ENCODE assay signal across 8 mouse cellular contexts in genomic region chr5:143288378-143288911, GRCm38 (mm10). TPM values are rescaled to one million over a fixed set of nuclear protein-coding genes. Genes with fewer than 3 reads are reported as not detected.
A peak's percentile ranks its signal among the peaks of the same experiment; 100 is the strongest.
DNase-seq lines count a peak whose midpoint lies in the region; ATAC-seq and TF ChIP-seq lines count a peak whose summit lies in the region.

No protein-coding gene starts in this region.

- no peak for TF ChIP-seq CTCF in E14TG2a.4 (conservative IDR thresholded peaks at IDR 0.05; ENCODE audit: low read length)

- 10% methylated on average over 9 of the region's 9 CpGs for WGBS in hindbrain, embryonic 12.5 days

- H3K9ac ChIP-seq in hindbrain, embryonic 12.5 days: no peak overlapping the region

- peak overlapping the region; percentile 71 for H3K4me3 ChIP-seq in E14TG2a.4 (replicated peaks; ENCODE audit: low read length)
- H3K4me3 ChIP-seq in hindbrain, embryonic 12.5 days: peak overlapping the region; percentile 27

- H3K4me2 ChIP-seq in hindbrain, embryonic 12.5 days (replicated peaks): peak overlapping the region; percentile 48

- ATAC-seq in hindbrain, embryonic 12.5 days (ENCODE audit: low FRiP score): no peak
- ATAC-seq in megakaryocyte, adult 5-6 weeks (ENCODE audit: poor library complexity, severe bottlenecking): peak; percentile 58
- ATAC-seq in CD4-positive, CD25-positive, alpha-beta regulatory T cell, adult 4 months: no peak

- DNase-seq in embryo, embryonic 11 days: peak; percentile 21
- DNase-seq in embryo, embryonic 10 days (ENCODE audit: low spot score): no peak
- DNase-seq in frontal cortex, adult 2 months (ENCODE audit: extremely low spot score in 1 of 2, low spot score in 1 of 2): no peak
- no peak for DNase-seq in cerebellum, adult 9-11 months

- peaks cover 39% of the 10 kb centered on the region for H3K4me1 ChIP-seq in E14TG2a.4 (replicated peaks; ENCODE audit: low read depth, low read length)
- H3K4me1 ChIP-seq in hindbrain, embryonic 12.5 days: peaks cover 18% of the 10 kb centered on the region

- H3K27ac ChIP-seq in hindbrain, embryonic 12.5 days: no peak overlapping the region

- peaks cover 84% of the 10 kb centered on the region for H3K27me3 ChIP-seq in E14TG2a.4 (ENCODE audit: insufficient read depth, low read length)
- peaks cover 94% of the 10 kb centered on the region for H3K27me3 ChIP-seq in hindbrain, embryonic 12.5 days

- H3K36me3 ChIP-seq in E14TG2a.4 (ENCODE audit: insufficient read depth, low read length): no peaks in the 10 kb centered on the region
- H3K36me3 ChIP-seq in hindbrain, embryonic 12.5 days: no peaks in the 10 kb centered on the region

- peaks cover 10% of the 10 kb centered on the region for H3K9me3 ChIP-seq in E14TG2a.4 (ENCODE audit: low read length)
- no peaks in the 10 kb centered on the region for H3K9me3 ChIP-seq in hindbrain, embryonic 12.5 days (replicated peaks)

RNA-seq across cellular contexts. Expression of gene Zfp853, which starts 5.0 kb away (rescaled TPM):
- not detected in 2 replicates for polyA plus RNA-seq in hindbrain, embryonic 12.5 days (2016; fragmentation: Nextera tagmentation; extraction: Ambion mirVana)
- 0.09 TPM in 1 of 2 replicates, not detected in the other for total RNA-seq in megakaryocyte, adult 5-6 weeks (2015)
- not detected in 2 replicates for total RNA-seq in megakaryocyte, adult 5-6 weeks (2017)
- polyA plus RNA-seq in frontal cortex, adult 2 months (2012; rRNA removed): 8.8 TPM in 2 replicates
- polyA plus RNA-seq in CD4-positive, CD25-positive, alpha-beta regulatory T cell, adult 4 months (2017; shearing (Covaris generic)): not detected

RNA-seq across cellular contexts. Expression of gene Zfp316, which starts 18.6 kb away (rescaled TPM):
- 16.9 and 18.6 TPM in 2 replicates for polyA plus RNA-seq in hindbrain, embryonic 12.5 days (2016; fragmentation: Nextera tagmentation; extraction: Ambion mirVana)
- 0.32 and 0.47 TPM in 2 replicates for total RNA-seq in megakaryocyte, adult 5-6 weeks (2015)
- 1.2 and 1.4 TPM in 2 replicates for total RNA-seq in megakaryocyte, adult 5-6 weeks (2017)
- 14.9 and 15.7 TPM in 2 replicates for polyA plus RNA-seq in frontal cortex, adult 2 months (2012; rRNA removed)
- under 1 TPM; 0.19 to 0.35 TPM for polyA plus RNA-seq in CD4-positive, CD25-positive, alpha-beta regulatory T cell, adult 4 months (2017; shearing (Covaris generic))

RNA-seq across cellular contexts. Expression of gene E130309D02Rik, which starts 26.7 kb away (rescaled TPM):
- 48.0 and 55.2 TPM in 2 replicates for polyA plus RNA-seq in hindbrain, embryonic 12.5 days (2016; fragmentation: Nextera tagmentation; extraction: Ambion mirVana)
- 22.4 TPM in 2 replicates for total RNA-seq in megakaryocyte, adult 5-6 weeks (2015)
- 10.2 and 13.7 TPM in 2 replicates for total RNA-seq in megakaryocyte, adult 5-6 weeks (2017)
- 16.9 and 17.0 TPM in 2 replicates for polyA plus RNA-seq in frontal cortex, adult 2 months (2012; rRNA removed)
- polyA plus RNA-seq in CD4-positive, CD25-positive, alpha-beta regulatory T cell, adult 4 months (2017; shearing (Covaris generic)): 1 to 10 TPM; 5.1 to 7.5 TPM

RNA-seq across cellular contexts. Expression of gene Zdhhc4, which starts 40.6 kb away (rescaled TPM):
- polyA plus RNA-seq in hindbrain, embryonic 12.5 days (2016; fragmentation: Nextera tagmentation; extraction: Ambion mirVana): 75.3 and 79.6 TPM in 2 replicates
- 48.5 and 55.0 TPM in 2 replicates for total RNA-seq in megakaryocyte, adult 5-6 weeks (2015)
- 22.3 and 24.6 TPM in 2 replicates for total RNA-seq in megakaryocyte, adult 5-6 weeks (2017)
- polyA plus RNA-seq in frontal cortex, adult 2 months (2012; rRNA removed): 68.2 and 75.4 TPM in 2 replicates
- polyA plus RNA-seq in CD4-positive, CD25-positive, alpha-beta regulatory T cell, adult 4 months (2017; shearing (Covaris generic)): 100 to 1,000 TPM in 1 of 2 experiments, 10 to 100 TPM in 1; 54.0 to 104 TPM

RNA-seq across cellular contexts. Expression of gene Zfp12, which starts 53.5 kb away (rescaled TPM):
- 25.7 and 28.3 TPM in 2 replicates for polyA plus RNA-seq in hindbrain, embryonic 12.5 days (2016; fragmentation: Nextera tagmentation; extraction: Ambion mirVana)
- 1.5 and 3.1 TPM in 2 replicates for total RNA-seq in megakaryocyte, adult 5-6 weeks (2015)
- 6.4 and 6.7 TPM in 2 replicates for total RNA-seq in megakaryocyte, adult 5-6 weeks (2017)
- polyA plus RNA-seq in frontal cortex, adult 2 months (2012; rRNA removed): 20.2 and 22.5 TPM in 2 replicates
- polyA plus RNA-seq in CD4-positive, CD25-positive, alpha-beta regulatory T cell, adult 4 months (2017; shearing (Covaris generic)): 1 to 10 TPM; 3.6 to 4.6 TPM

Comparison
In these comparisons a context has a peak if more than half of its experiments do, and no peak if none do; other contexts are left out.
1. RNA of gene Zfp316, which starts 18.6 kb away (polyA plus RNA-seq): 16.9 to 18.6 TPM in hindbrain, embryonic 12.5 days and 14.9 to 15.7 TPM in frontal cortex, adult 2 months; 0.19 to 0.35 TPM in CD4-positive, CD25-positive, alpha-beta regulatory T cell, adult 4 months; every median in the first group is over 10 times any median in the second.